Mouse (Mus musculus): Measurements from ENCODE around the gene Spata32. TPM values are rescaled to one million over a fixed set of nuclear protein-coding genes. Genes with fewer than 3 reads are reported as not detected.

Spata32 gene
- polyA plus RNA-seq, 1 experiment from 2014 or later, result not detected

- Histone ChIP-seq H3K27ac (ENCODE audit: low read depth, low read length) (no peak overlapping the region), H3K9ac (ENCODE audit: low read depth, low read length) (no peak overlapping the region), H3K9me3 (ENCODE audit: control insufficient read depth, low read length) (no peaks in the 10 kb centered on the region), H3K4me2 (replicated peaks; ENCODE audit: low read depth, low read length) (no peak overlapping the region), H3K4me1 (replicated peaks; ENCODE audit: control insufficient read depth, insufficient read depth, low read length) (no peaks in the 10 kb centered on the region; the same call in 1 of the 2 replicates), H3K27me3 (ENCODE audit: control insufficient read depth, insufficient read depth, low read length) (no peaks in the 10 kb centered on the region), H3K4me3 (ENCODE audit: low read depth, low read length) (no peak overlapping the region), H3K36me3 (ENCODE audit: control insufficient read depth, insufficient read depth, low read length) (no peaks in the 10 kb centered on the region)
- no peak for ATAC-seq (ENCODE audit: low FRiP score)
- no peak for DNase-seq (ENCODE audit: low spot score)
- 73% methylated on average over 7 of the region's 7 CpGs for WGBS
These were observed 56.8 kb downstream of the Spata32 start for GRCm38 (mm10) chr11:103161449-103161848.

- H3K27ac ChIP-seq (ENCODE audit: low read depth, low read length), result no peak overlapping the region
- no peak overlapping the region for H3K4me2 ChIP-seq (replicated peaks; ENCODE audit: low read depth, low read length)
- no peaks in the 10 kb centered on the region for H3K36me3 ChIP-seq (ENCODE audit: control insufficient read depth, insufficient read depth, low read length)
- H3K9ac ChIP-seq (ENCODE audit: low read depth, low read length), result no peak overlapping the region
- no peaks in the 10 kb centered on the region for H3K27me3 ChIP-seq (ENCODE audit: control insufficient read depth, insufficient read depth, low read length)
- H3K4me3 ChIP-seq (ENCODE audit: low read depth, low read length), result no peak overlapping the region
- no peaks in the 10 kb centered on the region; the same call in 1 of the 2 replicates for H3K4me1 ChIP-seq (replicated peaks; ENCODE audit: control insufficient read depth, insufficient read depth, low read length)
- no peak for ATAC-seq (ENCODE audit: low FRiP score)
- no peaks in the 10 kb centered on the region for H3K9me3 ChIP-seq (ENCODE audit: control insufficient read depth, low read length)
- no peak for DNase-seq (ENCODE audit: low spot score)
- 89% methylated on average over 11 of the region's 11 CpGs for WGBS
These were observed 57.5 kb downstream of the Spata32 start for GRCm38 (mm10) chr11:103160738-103161137.

GRCm38 (mm10) chr11:103158621-103159478 is 59.4 kb downstream of the Spata32 start:
- peak; percentile 89 for ATAC-seq (ENCODE audit: low FRiP score)
- Histone ChIP-seq H3K27ac (ENCODE audit: low read depth, low read length) (no peak overlapping the region), H3K4me3 (ENCODE audit: low read depth, low read length) (0 out of 2 replicates have a peak overlapping the region, but pooled peaks have one; percentile 13), H3K4me2 (replicated peaks; ENCODE audit: low read depth, low read length) (peak overlapping the region; percentile 40), H3K9me3 (ENCODE audit: control insufficient read depth, low read length) (no peaks in the 10 kb centered on the region), H3K36me3 (ENCODE audit: control insufficient read depth, insufficient read depth, low read length) (no peaks in the 10 kb centered on the region), H3K9ac (ENCODE audit: low read depth, low read length) (peak overlapping the region; percentile 27; the same call in 1 of the 2 replicates), H3K27me3 (ENCODE audit: control insufficient read depth, insufficient read depth, low read length) (no peaks in the 10 kb centered on the region), H3K4me1 (replicated peaks; ENCODE audit: control insufficient read depth, insufficient read depth, low read length) (no peaks in the 10 kb centered on the region; the same call in 1 of the 2 replicates)
- DNase-seq (ENCODE audit: low spot score), result peak; percentile 95
- WGBS, result under 1% methylated on average over 25 of the region's 25 CpGs

Other genes starting within 250 kb of the Spata32 start
- 41.0 and 51.1 TPM in 2 replicates for gene Nmt1, start 190.2 kb downstream of the Spata32 start, polyA plus RNA-seq (2014; fragmentation: Nextera tagmentation; extraction: Ambion mirVana)
- 228 and 229 TPM in 2 replicates for gene Dcakd, start 190.1 kb downstream of the Spata32 start, polyA plus RNA-seq (2014; fragmentation: Nextera tagmentation; extraction: Ambion mirVana)
- 1.0 and 1.7 TPM in 2 replicates for gene Plcd3, start 116.8 kb downstream of the Spata32 start, polyA plus RNA-seq (2014; fragmentation: Nextera tagmentation; extraction: Ambion mirVana)
- 4.9 and 6.2 TPM in 2 replicates for gene Acbd4, start 116.8 kb downstream of the Spata32 start, polyA plus RNA-seq (2014; fragmentation: Nextera tagmentation; extraction: Ambion mirVana)
- 4.1 and 5.4 TPM in 2 replicates for gene Hexim1, start 102.2 kb downstream of the Spata32 start, polyA plus RNA-seq (2014; fragmentation: Nextera tagmentation; extraction: Ambion mirVana)
- gene Hexim2, start 86.0 kb downstream of the Spata32 start, polyA plus RNA-seq (2014; fragmentation: Nextera tagmentation; extraction: Ambion mirVana), result 5.2 and 7.3 TPM in 2 replicates
- 0.91 and 1.1 TPM in 2 replicates for gene Fmnl1, start 47.3 kb downstream of the Spata32 start, polyA plus RNA-seq (2014; fragmentation: Nextera tagmentation; extraction: Ambion mirVana)
- 0.25 and 0.27 TPM in 2 replicates for gene 1700023F06Rik, start 9.9 kb downstream of the Spata32 start, polyA plus RNA-seq (2014; fragmentation: Nextera tagmentation; extraction: Ambion mirVana)
- gene Map3k14, start 49.0 kb upstream of the Spata32 start, polyA plus RNA-seq (2014; fragmentation: Nextera tagmentation; extraction: Ambion mirVana), result 3.0 and 3.3 TPM in 2 replicates
- 2.8 and 3.6 TPM in 2 replicates for gene Arhgap27, start 145.3 kb upstream of the Spata32 start, polyA plus RNA-seq (2014; fragmentation: Nextera tagmentation; extraction: Ambion mirVana)
- gene Plekhm1, start 194.3 kb upstream of the Spata32 start, polyA plus RNA-seq (2014; fragmentation: Nextera tagmentation; extraction: Ambion mirVana), result 7.2 and 7.3 TPM in 2 replicates

Data from hindbrain, embryonic 11.5 days (tissue).